Mouse (Mus musculus): Measurements from ENCODE around the gene Acsl3. TPM values are rescaled to one million over a fixed set of nuclear protein-coding genes. Genes with fewer than 3 reads are reported as not detected.
A peak's percentile ranks its signal among the peaks of the same experiment; 100 is the strongest.

The Acsl3 gene
- total RNA-seq, 1 experiment from 2014 or later = 22.0 TPM

DNA sequence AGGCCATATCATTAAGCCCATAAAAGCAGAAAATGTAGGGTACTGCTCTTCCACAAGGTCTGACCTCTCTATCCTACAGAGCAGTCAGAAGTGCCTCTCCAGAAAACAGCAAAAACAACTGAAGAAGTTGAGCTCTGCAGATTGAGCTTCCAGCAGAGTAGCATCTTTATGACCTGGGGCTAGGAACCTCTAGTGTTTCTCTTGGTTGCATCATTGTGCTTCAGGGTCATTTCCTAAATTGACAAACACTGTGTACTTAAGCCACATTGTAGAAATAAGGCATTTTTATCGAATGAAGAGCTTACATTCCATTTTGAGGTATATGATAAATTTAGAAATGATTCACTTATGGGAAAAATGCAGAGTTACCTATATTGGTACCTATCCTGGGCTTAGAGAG lies 9.0 kb downstream of the Acsl3 start:
- no peak for ATAC-seq (replicated peaks; ENCODE audit: insufficient number of reproducible peaks, low FRiP score, low TSS enrichment, poor library complexity, severe bottlenecking)

DNA sequence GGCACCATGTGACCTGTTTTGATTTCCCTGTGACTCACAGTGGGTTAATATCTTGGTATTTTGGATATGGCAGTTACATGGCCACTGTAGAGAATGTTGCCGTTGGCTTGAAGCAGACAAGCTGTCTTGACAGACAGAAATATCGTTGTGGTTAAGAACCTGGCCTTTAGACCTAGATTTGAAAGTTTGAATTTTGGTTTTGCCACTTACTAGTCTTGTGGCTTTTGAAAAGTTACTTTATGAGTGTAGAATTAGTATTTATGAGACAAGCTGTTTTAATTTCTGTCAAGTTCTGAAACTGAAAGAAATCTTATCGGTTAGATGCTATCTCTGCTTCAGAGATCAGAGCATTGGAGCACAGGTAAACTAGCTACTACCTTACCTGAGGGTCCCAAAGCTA lies 24.7 kb downstream of the Acsl3 start:
- ATAC-seq (replicated peaks; ENCODE audit: insufficient number of reproducible peaks, low FRiP score, low TSS enrichment, poor library complexity, severe bottlenecking) = no peak

DNA sequence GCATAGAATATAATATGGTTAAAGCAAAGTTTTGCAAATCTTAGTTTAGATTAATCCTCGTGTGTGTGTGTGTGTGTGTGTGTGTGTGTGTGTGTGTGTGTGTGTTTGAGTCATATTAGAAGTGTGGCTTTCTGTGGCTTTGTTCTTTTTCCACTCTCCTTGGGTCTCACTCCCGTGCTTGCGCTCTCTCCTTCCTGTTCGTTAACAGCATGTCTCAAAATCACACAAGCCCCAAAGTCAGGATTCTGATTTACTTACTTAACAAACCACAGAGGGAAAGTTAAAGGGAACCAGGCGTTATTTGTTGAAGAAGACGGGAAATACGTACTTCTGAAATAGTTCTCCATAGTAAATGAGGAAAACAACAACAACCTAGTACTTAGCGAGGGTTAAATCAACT lies 26.5 kb downstream of the Acsl3 start:
- ATAC-seq (replicated peaks; ENCODE audit: insufficient number of reproducible peaks, low FRiP score, low TSS enrichment, poor library complexity, severe bottlenecking) = no peak

GRCm38 (mm10) chr1:78686872-78687271 lies 29.2 kb downstream of the Acsl3 start:
- no peak for ATAC-seq (replicated peaks; ENCODE audit: insufficient number of reproducible peaks, low FRiP score, low TSS enrichment, poor library complexity, severe bottlenecking)

DNA sequence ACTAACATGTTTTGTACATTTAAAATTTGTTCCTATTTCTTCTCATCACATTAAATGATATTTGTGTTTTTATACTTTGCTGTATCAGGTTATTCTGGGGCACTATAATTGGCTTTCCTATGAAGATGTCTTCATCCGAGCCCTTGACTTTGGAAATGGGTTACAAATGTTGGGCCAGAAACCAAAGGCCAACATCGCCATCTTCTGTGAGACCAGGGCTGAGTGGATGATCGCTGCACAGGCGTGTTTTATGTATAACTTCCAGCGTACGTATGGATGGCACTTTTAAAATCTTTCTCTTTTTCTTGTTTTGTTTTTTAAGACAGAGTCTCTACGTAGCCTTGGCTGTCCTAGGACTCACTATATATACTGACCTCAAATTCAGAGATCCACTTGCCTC lies 30.5 kb downstream of the Acsl3 start:
- ATAC-seq (replicated peaks; ENCODE audit: insufficient number of reproducible peaks, low FRiP score, low TSS enrichment, poor library complexity, severe bottlenecking) = no peak

DNA sequence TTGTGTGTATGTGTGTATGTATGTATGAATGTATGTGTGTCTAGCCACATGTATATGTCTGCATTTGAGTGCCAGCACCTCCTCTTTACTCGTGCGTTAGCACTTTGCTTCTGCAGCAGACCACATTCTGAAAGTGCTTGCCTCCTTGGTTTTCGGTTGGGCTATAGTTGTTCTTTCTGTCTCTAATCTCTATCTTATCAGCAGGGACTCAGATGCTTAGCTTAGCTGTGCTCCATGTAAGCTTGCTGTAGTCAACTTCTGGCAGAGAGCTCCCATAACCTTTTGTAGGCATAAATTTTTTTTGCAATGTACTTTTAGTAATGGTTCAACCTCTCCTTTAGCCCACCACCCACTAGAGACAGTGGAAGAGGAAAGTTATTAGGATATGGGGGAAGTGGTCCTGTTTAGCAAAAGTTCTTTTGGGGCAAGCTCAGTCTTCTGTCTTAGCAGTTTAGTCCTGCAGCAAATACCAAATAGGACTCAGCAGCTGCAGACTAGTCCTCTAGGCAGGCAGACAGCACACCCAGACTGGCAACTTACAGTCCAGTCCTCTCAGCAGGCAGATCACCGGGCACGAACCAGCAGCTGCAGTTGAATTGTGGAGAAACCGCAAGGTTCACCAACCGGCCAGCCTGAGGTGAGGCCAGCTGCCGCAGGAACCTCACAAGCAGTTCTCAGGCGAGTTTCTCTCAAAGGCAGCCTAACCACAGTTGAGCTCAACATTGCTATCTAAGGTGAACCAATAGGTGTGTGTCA lies 37.1 kb downstream of the Acsl3 start:
- ATAC-seq (replicated peaks; ENCODE audit: insufficient number of reproducible peaks, low FRiP score, low TSS enrichment, poor library complexity, severe bottlenecking) = no peak

DNA sequence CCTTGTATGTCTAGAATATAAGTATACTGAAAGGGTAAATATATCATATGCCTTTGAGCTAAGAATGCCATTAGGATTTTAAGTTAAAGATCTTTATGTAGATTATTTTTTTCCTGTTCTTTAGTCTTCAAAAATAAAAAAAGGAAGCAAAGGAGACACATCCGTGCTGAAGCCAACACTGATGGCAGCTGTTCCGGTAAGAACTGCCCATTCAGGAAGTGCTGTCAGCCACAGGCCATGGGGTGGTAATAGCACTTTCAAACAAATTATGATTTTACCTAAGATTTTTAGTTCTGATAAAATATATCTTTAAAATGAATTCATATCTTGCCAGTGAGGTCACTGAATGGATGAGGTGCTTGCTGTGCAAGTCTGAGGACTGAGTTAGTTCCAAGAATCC lies 38.7 kb downstream of the Acsl3 start:
- no peak for ATAC-seq (replicated peaks; ENCODE audit: insufficient number of reproducible peaks, low FRiP score, low TSS enrichment, poor library complexity, severe bottlenecking)

GRCm38 (mm10) chr1:78696903-78697302 lies 39.3 kb downstream of the Acsl3 start:
- no peak for ATAC-seq (replicated peaks; ENCODE audit: insufficient number of reproducible peaks, low FRiP score, low TSS enrichment, poor library complexity, severe bottlenecking)

GRCm38 (mm10) chr1:78698138-78698537 lies 40.5 kb downstream of the Acsl3 start:
- no peak for ATAC-seq (replicated peaks; ENCODE audit: insufficient number of reproducible peaks, low FRiP score, low TSS enrichment, poor library complexity, severe bottlenecking)

- no peak for ATAC-seq (replicated peaks; ENCODE audit: insufficient number of reproducible peaks, low FRiP score, low TSS enrichment, poor library complexity, severe bottlenecking)
Measured at GRCm38 (mm10) chr1:78701740-78702139, 44.1 kb downstream of the Acsl3 start.

- 0 out of 2 replicates have a peak, but pooled peaks have one; percentile 34 for ATAC-seq (replicated peaks; ENCODE audit: insufficient number of reproducible peaks, low FRiP score, low TSS enrichment, poor library complexity, severe bottlenecking)
Measured at GRCm38 (mm10) chr1:78702282-78702963, 44.8 kb downstream of the Acsl3 start.

DNA sequence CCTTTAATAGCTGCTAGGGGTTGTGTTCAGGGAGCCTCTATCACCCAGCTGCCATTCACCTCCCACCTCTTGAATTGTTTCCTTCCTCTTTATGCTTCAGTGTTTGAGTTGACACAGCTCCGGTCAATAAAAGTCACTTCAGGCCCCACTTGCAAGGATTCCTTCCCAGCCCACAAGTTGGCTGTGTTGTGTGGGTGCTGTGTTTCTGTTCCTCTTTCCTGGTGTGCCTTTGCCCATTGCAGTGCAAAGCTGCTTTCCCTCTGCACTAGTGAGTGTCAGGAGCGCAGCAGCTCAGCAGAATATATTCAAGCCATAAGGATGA lies 45.3 kb downstream of the Acsl3 start:
- peak; percentile 66 for ATAC-seq (replicated peaks; ENCODE audit: insufficient number of reproducible peaks, low FRiP score, low TSS enrichment, poor library complexity, severe bottlenecking)

- no peak for ATAC-seq (replicated peaks; ENCODE audit: insufficient number of reproducible peaks, low FRiP score, low TSS enrichment, poor library complexity, severe bottlenecking)
Measured at GRCm38 (mm10) chr1:78706338-78706737, 48.7 kb downstream of the Acsl3 start.

DNA sequence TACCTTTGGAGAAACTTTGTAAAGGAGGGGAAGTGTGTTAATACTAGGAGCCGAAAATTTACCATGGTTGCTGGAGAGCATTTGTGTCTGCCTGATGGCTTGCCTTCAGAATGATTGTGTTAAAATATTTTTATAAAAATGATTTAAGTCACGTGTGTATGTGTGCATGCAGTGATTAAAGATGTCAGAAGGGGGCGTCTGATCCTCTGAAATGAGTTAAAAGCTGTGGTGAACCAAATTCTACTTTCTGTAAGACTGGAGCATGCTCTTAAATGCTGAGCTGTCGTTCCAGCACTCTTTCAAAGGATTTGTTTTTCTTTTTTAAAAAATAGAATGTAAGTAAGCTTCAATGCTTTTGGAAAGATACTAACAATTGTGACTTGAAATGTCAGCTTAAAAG lies 49.7 kb downstream of the Acsl3 start:
- no peak for ATAC-seq (replicated peaks; ENCODE audit: insufficient number of reproducible peaks, low FRiP score, low TSS enrichment, poor library complexity, severe bottlenecking)

DNA sequence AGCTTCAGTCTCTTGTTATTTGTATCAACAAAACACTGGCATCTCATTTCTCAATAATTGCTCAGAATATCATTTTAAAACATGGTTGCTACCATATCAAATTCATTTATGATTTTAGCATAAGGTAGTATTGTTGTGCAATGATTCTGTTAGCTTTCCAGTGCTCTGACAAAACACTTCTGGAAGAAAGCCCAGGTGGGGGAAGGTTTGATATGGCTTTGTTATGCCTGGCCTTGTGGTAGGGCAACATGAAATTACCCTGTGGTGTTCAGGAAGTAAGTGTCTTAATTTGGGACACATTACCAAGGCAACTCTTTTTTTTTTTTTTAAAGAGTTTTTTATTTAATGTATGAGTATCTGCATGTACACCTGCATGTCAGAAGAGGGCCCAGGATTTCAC lies 52.4 kb downstream of the Acsl3 start:
- no peak for ATAC-seq (replicated peaks; ENCODE audit: insufficient number of reproducible peaks, low FRiP score, low TSS enrichment, poor library complexity, severe bottlenecking)

GRCm38 (mm10) chr1:78710613-78711329 lies 53.1 kb downstream of the Acsl3 start:
- ATAC-seq (replicated peaks; ENCODE audit: insufficient number of reproducible peaks, low FRiP score, low TSS enrichment, poor library complexity, severe bottlenecking) = no peak

- ATAC-seq (replicated peaks; ENCODE audit: insufficient number of reproducible peaks, low FRiP score, low TSS enrichment, poor library complexity, severe bottlenecking) = peak; percentile 64; the same call in 1 of the 2 replicates
Measured at GRCm38 (mm10) chr1:78724458-78725190, 67.0 kb downstream of the Acsl3 start.

GRCm38 (mm10) chr1:78725191-78725490 lies 67.5 kb downstream of the Acsl3 start:
- ATAC-seq (replicated peaks; ENCODE audit: insufficient number of reproducible peaks, low FRiP score, low TSS enrichment, poor library complexity, severe bottlenecking) = no peak

DNA sequence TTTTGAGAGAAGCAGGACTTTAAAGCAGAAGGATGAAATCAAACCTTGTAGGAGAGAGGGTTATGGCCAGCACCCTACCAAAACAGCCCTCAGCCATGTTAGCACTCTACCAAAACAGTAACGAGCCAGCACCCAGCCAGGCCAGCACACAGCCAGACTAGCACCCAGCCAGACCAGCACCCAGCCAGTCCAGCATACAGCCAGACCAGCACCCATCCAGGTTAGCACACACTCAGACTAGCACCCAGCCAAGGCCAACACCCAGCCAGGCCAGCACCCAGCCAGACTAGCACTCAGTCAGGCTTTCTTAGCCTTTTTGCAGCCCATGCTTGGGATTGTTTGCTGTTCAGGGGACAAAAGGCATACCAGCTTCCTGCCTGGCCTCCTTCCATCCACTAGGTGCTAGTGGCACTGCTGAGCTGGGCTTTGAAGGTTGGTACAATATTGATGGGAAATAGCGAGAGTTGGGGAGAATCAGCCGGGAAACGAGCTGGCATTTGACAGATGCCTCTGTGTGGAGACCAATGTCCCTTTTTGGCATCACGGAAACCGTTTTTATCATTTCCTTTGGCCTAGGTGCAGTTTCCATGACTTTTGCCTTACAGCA lies 68.1 kb downstream of the Acsl3 start:
- ATAC-seq (replicated peaks; ENCODE audit: insufficient number of reproducible peaks, low FRiP score, low TSS enrichment, poor library complexity, severe bottlenecking) = no peak
